Mouse (Mus musculus) G1E (cell line): ENCODE data around the gene Tmem217.

Experiments
- CTCF ChIP-seq: IDR thresholded peaks from 2 replicates; pipeline ENCODE4 v1.5.1; 2012; ENCODE audit warnings: low read depth, low read length, inconsistent platforms, mixed read lengths
- GATA1 ChIP-seq: IDR thresholded peaks from 2 replicates; pipeline ENCODE4 v1.6.1; 2012; ENCODE audit warnings: borderline replicate concordance, low read length, inconsistent platforms, mixed read lengths
- POLR2AphosphoS5 ChIP-seq: IDR thresholded peaks from 2 replicates; pipeline ENCODE4 v1.6.1; 2012; ENCODE audit warnings: low read depth, low read length, inconsistent platforms; ENCODE audit not compliant: insufficient replicate concordance
- TAL1 ChIP-seq: conservative IDR thresholded peaks from 2 replicates; pipeline ENCODE4 v1.6.1; 2012; ENCODE audit warnings: low read depth, low read length, inconsistent platforms, mixed read lengths

DNA sequence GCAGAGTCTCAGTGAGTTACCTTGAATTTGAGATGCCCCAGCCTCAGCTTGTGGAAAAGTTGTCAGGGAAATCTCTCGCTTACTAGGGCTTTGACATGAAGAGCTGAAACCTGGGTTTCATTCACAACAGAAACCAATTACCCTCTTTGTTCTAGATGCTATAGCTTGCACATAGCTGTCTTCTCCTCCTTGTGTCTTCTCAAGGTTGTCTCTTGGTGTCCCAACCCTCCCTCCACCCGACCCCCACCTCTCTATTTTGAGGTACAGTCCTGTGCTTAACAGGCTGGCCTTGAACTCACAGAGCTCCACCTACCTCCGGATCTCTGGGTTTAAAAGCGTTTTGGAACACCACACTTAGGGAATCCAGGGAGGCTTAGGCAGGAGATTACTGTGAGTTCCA lies 75.7 kb downstream of the Tmem217 start:
- no peak for TF ChIP-seq CTCF
- TF ChIP-seq GATA1 = no peak
- TF ChIP-seq POLR2AphosphoS5 = no peak
- no peak for TF ChIP-seq TAL1
